Mouse (Mus musculus): Measurements from ENCODE around the gene D930007J09Rik. TPM values are rescaled to one million over a fixed set of nuclear protein-coding genes. Genes with fewer than 3 reads are reported as not detected.

D930007J09Rik gene
- polyA plus RNA-seq, 2 experiments, result 1.5 TPM; not detected in 1

- Histone ChIP-seq H3K27ac (replicated peaks; ENCODE audit: low read depth, low read length) (no peak overlapping the region), H3K36me3 (ENCODE audit: control insufficient read depth, insufficient read depth, low read length) (no peaks in the 10 kb centered on the region), H3K4me1 (ENCODE audit: control insufficient read depth, insufficient read depth, low read length) (peaks cover 12% of the 10 kb centered on the region), H3K9me3 (ENCODE audit: control insufficient read depth, low read length) (no peaks in the 10 kb centered on the region), H3K9ac (ENCODE audit: low read depth, low read length, severe bottlenecking) (no peak overlapping the region), H3K4me3 (replicated peaks; ENCODE audit: low read length) (no peak overlapping the region), H3K4me2 (replicated peaks; ENCODE audit: low read depth, low read length, severe bottlenecking) (no peak overlapping the region), H3K27me3 (ENCODE audit: control insufficient read depth, insufficient read depth, low read length) (no peaks in the 10 kb centered on the region)
- ATAC-seq (ENCODE audit: low FRiP score, low read depth) (no peak), DNase-seq (ENCODE audit: low spot score) (no peak)
- WGBS, result 36% methylated on average over 4 of the region's 4 CpGs
- TF ChIP-seq POLR2A (IDR thresholded peaks at IDR 0.05; ENCODE audit: borderline replicate concordance, extremely low read depth, insufficient read depth, insufficient read length), result no peak
These were observed 46.4 kb upstream of the D930007J09Rik start for GRCm38 (mm10) chr13:32849092-32849491.

- Histone ChIP-seq H3K9ac (ENCODE audit: low read depth, low read length, severe bottlenecking) (no peak overlapping the region), H3K4me1 (ENCODE audit: control insufficient read depth, insufficient read depth, low read length) (peaks cover 12% of the 10 kb centered on the region), H3K4me3 (replicated peaks; ENCODE audit: low read length) (no peak overlapping the region), H3K4me2 (replicated peaks; ENCODE audit: low read depth, low read length, severe bottlenecking) (no peak overlapping the region), H3K27me3 (ENCODE audit: control insufficient read depth, insufficient read depth, low read length) (no peaks in the 10 kb centered on the region), H3K9me3 (ENCODE audit: control insufficient read depth, low read length) (no peaks in the 10 kb centered on the region), H3K36me3 (ENCODE audit: control insufficient read depth, insufficient read depth, low read length) (no peaks in the 10 kb centered on the region), H3K27ac (replicated peaks; ENCODE audit: low read depth, low read length) (no peak overlapping the region)
- DNase-seq (ENCODE audit: low spot score) (no peak), ATAC-seq (ENCODE audit: low FRiP score, low read depth) (no peak)
- no peak for TF ChIP-seq POLR2A (IDR thresholded peaks at IDR 0.05; ENCODE audit: borderline replicate concordance, extremely low read depth, insufficient read depth, insufficient read length)
These were observed 43.6 kb upstream of the D930007J09Rik start for GRCm38 (mm10) chr13:32846221-32846620.

- Histone ChIP-seq H3K4me3 (replicated peaks; ENCODE audit: low read length) (no peak overlapping the region), H3K27ac (replicated peaks; ENCODE audit: low read depth, low read length) (no peak overlapping the region), H3K4me2 (replicated peaks; ENCODE audit: low read depth, low read length, severe bottlenecking) (no peak overlapping the region), H3K4me1 (ENCODE audit: control insufficient read depth, insufficient read depth, low read length) (no peaks in the 10 kb centered on the region), H3K27me3 (ENCODE audit: control insufficient read depth, insufficient read depth, low read length) (no peaks in the 10 kb centered on the region), H3K9ac (ENCODE audit: low read depth, low read length, severe bottlenecking) (no peak overlapping the region), H3K9me3 (ENCODE audit: control insufficient read depth, low read length) (no peaks in the 10 kb centered on the region), H3K36me3 (ENCODE audit: control insufficient read depth, insufficient read depth, low read length) (no peaks in the 10 kb centered on the region)
- ATAC-seq (ENCODE audit: low FRiP score, low read depth) (no peak), DNase-seq (ENCODE audit: low spot score) (no peak)
- WGBS, result 80% methylated on average over 3 of the region's 3 CpGs
- TF ChIP-seq POLR2A (IDR thresholded peaks at IDR 0.05; ENCODE audit: borderline replicate concordance, extremely low read depth, insufficient read depth, insufficient read length), result no peak
These were observed 38.7 kb upstream of the D930007J09Rik start for GRCm38 (mm10) chr13:32841349-32841748.

GRCm38 (mm10) chr13:32839314-32839713, 36.7 kb upstream of the D930007J09Rik start:
- WGBS, result 61% methylated on average over 1 of the region's 1 CpGs

GRCm38 (mm10) chr13:32834513-32834912, 31.9 kb upstream of the D930007J09Rik start:
- H3K9me3 ChIP-seq (ENCODE audit: control insufficient read depth, low read length), result no peaks in the 10 kb centered on the region
- TF ChIP-seq POLR2A (IDR thresholded peaks at IDR 0.05; ENCODE audit: borderline replicate concordance, extremely low read depth, insufficient read depth, insufficient read length), result no peak
- H3K27ac ChIP-seq (replicated peaks; ENCODE audit: low read depth, low read length), result no peak overlapping the region
- H3K36me3 ChIP-seq (ENCODE audit: control insufficient read depth, insufficient read depth, low read length), result no peaks in the 10 kb centered on the region
- ATAC-seq (ENCODE audit: low FRiP score, low read depth) (no peak), DNase-seq (ENCODE audit: low spot score) (no peak)
- no peaks in the 10 kb centered on the region for H3K4me1 ChIP-seq (ENCODE audit: control insufficient read depth, insufficient read depth, low read length)
- H3K9ac ChIP-seq (ENCODE audit: low read depth, low read length, severe bottlenecking), result no peak overlapping the region
- no peak overlapping the region for H3K4me2 ChIP-seq (replicated peaks; ENCODE audit: low read depth, low read length, severe bottlenecking)
- no peaks in the 10 kb centered on the region for H3K27me3 ChIP-seq (ENCODE audit: control insufficient read depth, insufficient read depth, low read length)
- no peak overlapping the region for H3K4me3 ChIP-seq (replicated peaks; ENCODE audit: low read length)
- 86% methylated on average over 5 of the region's 5 CpGs for WGBS

More at GRCm38 (mm10) chr13:32839314-32839713, 36.7 kb upstream of the D930007J09Rik start:
- no peaks in the 10 kb centered on the region for H3K9me3 ChIP-seq (ENCODE audit: control insufficient read depth, low read length)
- H3K4me3 ChIP-seq (replicated peaks; ENCODE audit: low read length), result no peak overlapping the region
- no peaks in the 10 kb centered on the region for H3K4me1 ChIP-seq (ENCODE audit: control insufficient read depth, insufficient read depth, low read length)
- no peak overlapping the region for H3K9ac ChIP-seq (ENCODE audit: low read depth, low read length, severe bottlenecking)
- no peaks in the 10 kb centered on the region for H3K36me3 ChIP-seq (ENCODE audit: control insufficient read depth, insufficient read depth, low read length)
- no peak overlapping the region for H3K27ac ChIP-seq (replicated peaks; ENCODE audit: low read depth, low read length)
- DNase-seq (ENCODE audit: low spot score), result no peak
- H3K4me2 ChIP-seq (replicated peaks; ENCODE audit: low read depth, low read length, severe bottlenecking), result no peak overlapping the region
- no peaks in the 10 kb centered on the region for H3K27me3 ChIP-seq (ENCODE audit: control insufficient read depth, insufficient read depth, low read length)
- ATAC-seq (ENCODE audit: low FRiP score, low read depth), result no peak
- no peak for TF ChIP-seq POLR2A (IDR thresholded peaks at IDR 0.05; ENCODE audit: borderline replicate concordance, extremely low read depth, insufficient read depth, insufficient read length)

- ATAC-seq (ENCODE audit: low FRiP score, low read depth), result no peak
These were observed 30.6 kb upstream of the D930007J09Rik start for GRCm38 (mm10) chr13:32833237-32833636.

More at GRCm38 (mm10) chr13:32833237-32833636, 30.6 kb upstream of the D930007J09Rik start:
- Histone ChIP-seq H3K9me3 (ENCODE audit: control insufficient read depth, low read length) (no peaks in the 10 kb centered on the region), H3K4me2 (replicated peaks; ENCODE audit: low read depth, low read length, severe bottlenecking) (no peak overlapping the region), H3K36me3 (ENCODE audit: control insufficient read depth, insufficient read depth, low read length) (no peaks in the 10 kb centered on the region), H3K4me1 (ENCODE audit: control insufficient read depth, insufficient read depth, low read length) (no peaks in the 10 kb centered on the region), H3K27me3 (ENCODE audit: control insufficient read depth, insufficient read depth, low read length) (no peaks in the 10 kb centered on the region), H3K27ac (replicated peaks; ENCODE audit: low read depth, low read length) (no peak overlapping the region), H3K4me3 (replicated peaks; ENCODE audit: low read length) (no peak overlapping the region), H3K9ac (ENCODE audit: low read depth, low read length, severe bottlenecking) (no peak overlapping the region)
- WGBS, result 74% methylated on average over 6 of the region's 6 CpGs
- TF ChIP-seq POLR2A (IDR thresholded peaks at IDR 0.05; ENCODE audit: borderline replicate concordance, extremely low read depth, insufficient read depth, insufficient read length), result no peak
- DNase-seq (ENCODE audit: low spot score), result no peak
